Mouse (Mus musculus) erythroblast, embryonic 14.5 days (primary cell): ENCODE data around the gene Rnf150.

Source experiments
- GATA1 ChIP-seq: IDR thresholded peaks from 2 replicates; pipeline ENCODE4 v1.6.1; 2012; ENCODE audit warnings: low read length, inconsistent platforms, mixed read lengths
- TAL1 ChIP-seq: IDR thresholded peaks from 3 replicates; pipeline ENCODE4 v1.6.1; 2012; ENCODE audit warnings: low read length, inconsistent platforms, mixed read lengths

DNA sequence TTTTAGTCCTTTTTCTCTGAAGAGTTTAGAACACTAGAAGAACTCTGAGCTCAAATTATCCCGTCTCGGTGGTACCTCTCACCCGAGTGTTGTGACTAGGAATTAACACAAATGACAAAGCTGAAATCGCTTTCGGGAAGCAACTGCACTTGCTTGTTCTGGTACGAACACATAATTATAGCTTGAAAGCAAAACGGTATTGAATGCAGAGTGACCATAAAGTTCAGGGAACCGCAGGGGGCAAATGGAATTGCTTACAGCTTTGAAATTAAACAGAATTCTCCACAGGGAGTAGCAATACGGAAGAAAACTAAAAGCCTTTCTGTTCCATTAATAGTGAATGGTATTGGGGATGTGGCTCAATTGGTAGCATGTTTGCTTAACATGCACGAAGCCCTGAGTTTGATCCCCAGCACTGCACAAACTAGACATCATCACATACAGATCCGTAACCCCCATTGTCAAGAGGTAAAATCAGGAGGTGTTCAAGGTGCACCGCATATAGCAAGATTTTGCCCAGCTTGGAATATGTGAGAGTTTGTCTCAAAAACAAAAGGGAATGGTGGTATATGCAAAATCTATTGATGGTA, 38.5 kb downstream of the Rnf150 start:
- no peak for TF ChIP-seq GATA1
- TF ChIP-seq TAL1 = no peak
